Mouse (Mus musculus) spleen, adult 2 months (tissue): ENCODE data around the gene Tcf20.

Source experiments
- CTCF ChIP-seq: fragments of 200-500 bp; IDR thresholded peaks from 2 replicates; pipeline ENCODE4 v1.5.1; 2011; ENCODE audit warnings: mild to moderate bottlenecking, inconsistent platforms; ENCODE audit not compliant: insufficient read depth, insufficient read length, insufficient replicate concordance; ENCODE audit errors: extremely low read depth
- POLR2A ChIP-seq: fragments of 200-500 bp; IDR thresholded peaks from 2 replicates; pipeline ENCODE4 v1.6.1; 2011; ENCODE audit warnings: low read depth, low read length, inconsistent platforms

DNA sequence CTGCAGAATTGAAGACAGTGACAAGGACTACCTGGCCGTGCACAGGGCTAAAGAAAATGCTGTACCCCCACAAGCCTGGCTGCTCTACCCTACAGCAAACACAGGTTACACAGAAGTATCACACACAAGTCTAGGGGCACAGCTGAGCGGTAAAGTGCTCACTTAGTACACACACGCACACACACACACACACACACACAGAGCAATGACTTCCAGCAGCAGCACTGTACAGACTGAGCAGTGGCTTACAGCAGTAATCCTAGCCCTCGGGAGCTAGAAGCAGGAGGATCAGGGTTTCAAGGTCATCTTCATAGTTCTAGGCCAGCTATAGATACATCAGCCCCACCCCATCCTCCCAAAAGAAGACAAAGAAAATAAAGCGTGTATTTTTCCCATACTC is 33.6 kb downstream of the Tcf20 start:
- TF ChIP-seq CTCF = no peak
- TF ChIP-seq POLR2A = no peak
